Mouse (Mus musculus) embryonic facial prominence, embryonic 14.5 days (tissue): Measurements from ENCODE around the gene Rhbdd3. TPM values are rescaled to one million over a fixed set of nuclear protein-coding genes. Genes with fewer than 3 reads are reported as not detected.

Experiments used
- ATAC-seq: fragments of 200-750 bp; cut with Nextera tagmentation; 2 replicates; pipeline ENCODE4 v1.8.0; 2017; ENCODE audit warnings: low read depth, moderate number of reproducible peaks, moderate TSS enrichment
- DNase-seq: peaks from one replicate; pipeline ENCODE4 v3.0.0-alpha.2; 2015; ENCODE audit warnings: low spot score
- H3K27ac ChIP-seq: fragments of 300-500 bp; sonication (generic); replicated peaks from 2 replicates; pipeline ENCODE4 v1.5.1; 2014; ENCODE audit warnings: low read depth, mild to moderate bottlenecking, low read length, moderate library complexity
- H3K27me3 ChIP-seq: fragments of 300-500 bp; sonication (generic); replicated peaks from 2 replicates; pipeline ENCODE4 v1.6.1; 2014; ENCODE audit warnings: low read length; ENCODE audit not compliant: control insufficient read depth, insufficient read depth
- H3K36me3 ChIP-seq: fragments of 300-500 bp; sonication (generic); 2 replicates; pipeline ENCODE4 v1.6.1; 2014; ENCODE audit warnings: low read length, mixed read lengths; ENCODE audit not compliant: control insufficient read depth, insufficient read depth
- H3K4me1 ChIP-seq: fragments of 300-500 bp; sonication (generic); 2 replicates; pipeline ENCODE4 v1.6.1; 2014; ENCODE audit warnings: antibody characterized with exemption, low read length; ENCODE audit not compliant: control insufficient read depth, insufficient read depth
- H3K4me2 ChIP-seq: fragments of 300-500 bp; sonication (generic); 2 replicates; pipeline ENCODE4 v1.6.1; 2014; ENCODE audit warnings: low read depth, mild to moderate bottlenecking, low read length, moderate library complexity, mixed read lengths
- H3K4me3 ChIP-seq: fragments of 300-500 bp; sonication (generic); 2 replicates; pipeline ENCODE4 v1.5.1; 2014; ENCODE audit warnings: low read depth, mild to moderate bottlenecking, low read length
- H3K9ac ChIP-seq: fragments of 300-500 bp; sonication (generic); 2 replicates; pipeline ENCODE4 v1.6.1; 2014; ENCODE audit warnings: low read depth, mild to moderate bottlenecking, low read length, moderate library complexity, mixed read lengths
- H3K9me3 ChIP-seq: fragments of 300-500 bp; sonication (generic); 2 replicates; pipeline ENCODE4 v1.6.1; 2016; ENCODE audit warnings: low read length; ENCODE audit not compliant: control insufficient read depth
- WGBS: fragments of 180-500 bp; shearing (Covaris S2); extraction: QIAGEN DNeasy Blood & Tissue Kit; methylation state at CpG from one replicate; pipeline ENCODE4 v1.1.7; 2014; 5-methylcytosine and 5-hydroxymethylcytosine counted together
- polyA plus RNA-seq: library from polyadenylated mRNA; unstranded; fragments of >200 nt; fragmentation: Nextera tagmentation; extraction: Ambion mirVana; gene quantifications from 2 replicates; pipeline ENCODE4 v1.2.1, GENCODE M21; 2014

Gene Rhbdd3
- polyA plus RNA-seq, result 21.8 and 26.5 TPM in 2 replicates

DNA sequence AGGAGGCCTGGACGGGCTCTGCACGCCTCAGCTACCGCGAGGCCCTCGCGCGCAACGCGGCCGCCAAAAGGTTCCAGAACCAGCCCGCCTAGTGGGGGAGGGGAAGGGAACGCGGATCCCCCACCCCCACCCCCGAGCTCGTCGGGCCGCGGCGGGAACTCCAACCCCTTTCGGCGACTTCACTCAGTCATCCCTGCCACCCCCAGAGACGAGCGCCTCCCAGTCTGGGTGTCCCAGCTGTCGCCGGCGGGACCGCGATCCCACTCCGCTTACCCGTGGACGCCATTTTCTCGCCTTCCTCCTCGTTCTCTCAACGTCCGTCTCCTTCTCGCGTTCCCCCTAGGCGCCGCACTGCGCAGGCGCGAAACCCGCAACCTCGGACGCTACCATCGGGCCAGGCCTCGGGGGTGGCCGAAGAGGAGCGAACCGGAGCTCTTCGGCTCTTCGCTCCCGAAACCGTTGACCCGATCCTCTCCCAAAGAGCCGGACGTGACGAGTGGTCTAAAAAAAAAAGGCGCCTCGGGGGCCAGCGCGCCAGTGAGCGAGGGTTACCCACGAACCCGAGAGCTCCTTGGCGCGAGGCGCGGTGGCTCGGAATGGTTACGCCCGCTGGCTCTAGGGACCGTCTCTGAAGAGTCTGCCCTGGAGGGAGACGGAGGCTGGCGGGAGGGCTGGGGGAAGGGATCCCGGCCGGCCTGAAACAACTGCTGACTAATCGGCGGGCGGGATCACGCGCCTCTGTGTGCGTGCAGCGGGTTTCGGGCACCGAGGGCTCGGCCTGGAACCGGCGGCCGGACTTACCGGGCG, at the start of gene Rhbdd3, which contains the start of gene Ewsr1:
TSS of gene Rhbdd3 (plus strand) at position 191 of the 807 bp plus-strand sequence.
TSS of gene Ewsr1 (minus strand) at position 531 of the 807 bp plus-strand sequence.
- ATAC-seq (peak; percentile 91), DNase-seq (peak; percentile 97)
- Histone ChIP-seq H3K27me3 (no peaks in the 10 kb centered on the region), H3K4me1 (peaks cover 20% of the 10 kb centered on the region), H3K4me3 (peak within 1 kb of the TSS; percentile 91), H3K9ac (peak within 1 kb of the TSS; percentile 98), H3K36me3 (0 out of 2 replicates have a peak, but pooled peaks cover 6% of the 10 kb centered on the region), H3K9me3 (no peaks in the 10 kb centered on the region), H3K4me2 (peak within 1 kb of the TSS; percentile 88), H3K27ac (peak within 1 kb of the TSS; percentile 98)
- under 1% methylated on average over 52 of the region's 92 CpGs for WGBS

- Histone ChIP-seq H3K4me1 (no peaks in the 10 kb centered on the region), H3K9ac (no peak overlapping the region), H3K27me3 (peaks cover 14% of the 10 kb centered on the region), H3K36me3 (no peaks in the 10 kb centered on the region), H3K27ac (no peak overlapping the region), H3K4me3 (no peak overlapping the region), H3K9me3 (no peaks in the 10 kb centered on the region), H3K4me2 (no peak overlapping the region)
- ATAC-seq (no peak), DNase-seq (no peak)
- 60% methylated on average over 10 of the region's 10 CpGs for WGBS
Observed at GRCm38 (mm10) chr11:5051629-5052028, 47.1 kb upstream of the Rhbdd3 start.

DNA sequence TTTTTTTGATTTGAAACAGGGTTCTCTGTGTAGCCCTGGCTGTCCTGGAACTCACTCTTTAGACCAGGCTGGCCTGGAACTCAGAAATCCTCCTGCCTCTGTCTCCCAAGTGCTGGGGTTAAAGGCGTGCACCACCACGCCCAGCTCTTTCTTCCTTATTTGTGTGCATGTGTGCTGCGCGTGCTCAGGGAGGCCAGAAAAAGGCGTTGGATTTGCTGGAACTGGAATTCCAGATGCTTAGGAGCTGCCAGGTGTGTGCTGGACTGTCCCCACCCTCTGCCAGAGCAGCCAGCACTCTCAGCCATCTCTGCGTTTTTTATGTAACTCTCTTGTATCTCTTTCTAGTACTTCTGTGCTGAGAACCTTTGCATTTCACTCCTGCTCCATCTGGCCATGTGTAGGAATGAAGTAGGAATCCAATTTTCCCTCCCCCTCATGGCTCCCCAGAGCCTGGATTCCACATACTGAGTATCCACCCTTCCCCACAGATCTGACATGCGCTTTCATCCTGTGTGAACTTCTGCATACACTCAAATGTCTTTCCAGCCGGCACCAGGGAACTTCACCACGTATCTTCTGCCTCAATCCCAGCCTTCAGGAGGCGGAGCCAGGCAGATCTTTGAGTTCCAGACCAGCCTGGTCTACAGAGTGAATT, 46.4 kb upstream of the Rhbdd3 start:
- DNase-seq, result no peak
- Histone ChIP-seq H3K27me3 (peaks cover 21% of the 10 kb centered on the region), H3K4me2 (no peak overlapping the region), H3K9me3 (no peaks in the 10 kb centered on the region), H3K4me3 (no peak overlapping the region), H3K36me3 (no peaks in the 10 kb centered on the region), H3K4me1 (no peaks in the 10 kb centered on the region), H3K27ac (no peak overlapping the region), H3K9ac (no peak overlapping the region)
- 67% methylated on average over 10 of the region's 10 CpGs for WGBS
- ATAC-seq, result no peak

DNA sequence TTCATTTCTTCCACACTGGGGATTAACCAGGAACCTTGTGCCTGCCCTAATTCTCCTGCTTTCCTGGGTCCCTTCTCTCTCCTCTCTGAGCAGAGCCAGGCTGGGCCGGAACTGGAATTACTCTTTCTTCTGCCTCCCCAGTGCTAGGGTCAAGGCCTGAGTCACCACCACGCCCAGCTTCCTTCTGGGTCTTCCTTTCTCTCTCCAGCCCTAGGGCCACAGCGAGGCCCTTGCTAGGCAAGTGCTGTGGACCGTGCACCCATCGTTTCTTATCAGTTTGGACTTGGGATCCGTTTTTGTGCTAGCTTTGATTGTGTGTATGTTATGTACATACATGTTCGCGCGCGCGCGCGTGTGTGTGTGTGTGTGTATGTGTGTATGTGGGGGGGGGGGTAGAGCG, 44.6 kb upstream of the Rhbdd3 start:
- peaks cover 38% of the 10 kb centered on the region for H3K27me3 ChIP-seq
- H3K4me3 ChIP-seq, result no peak overlapping the region
- no peaks in the 10 kb centered on the region for H3K9me3 ChIP-seq
- no peak overlapping the region for H3K4me2 ChIP-seq
- no peak overlapping the region for H3K9ac ChIP-seq
- DNase-seq (no peak), ATAC-seq (no peak)
- WGBS, result 91% methylated on average over 14 of the region's 14 CpGs
- 0 out of 2 replicates have a peak, but pooled peaks cover 2% of the 10 kb centered on the region for H3K4me1 ChIP-seq
- H3K27ac ChIP-seq, result no peak overlapping the region
- H3K36me3 ChIP-seq, result no peaks in the 10 kb centered on the region

- Histone ChIP-seq H3K36me3 (no peaks in the 10 kb centered on the region), H3K9ac (no peak overlapping the region), H3K4me3 (no peak overlapping the region), H3K4me2 (no peak overlapping the region), H3K9me3 (no peaks in the 10 kb centered on the region), H3K27me3 (peaks cover 45% of the 10 kb centered on the region), H3K27ac (no peak overlapping the region), H3K4me1 (0 out of 2 replicates have a peak, but pooled peaks cover 2% of the 10 kb centered on the region)
- WGBS, result 67% methylated on average over 6 of the region's 6 CpGs
- ATAC-seq (no peak), DNase-seq (no peak)
Observed at GRCm38 (mm10) chr11:5054874-5055273, 43.9 kb upstream of the Rhbdd3 start.

DNA sequence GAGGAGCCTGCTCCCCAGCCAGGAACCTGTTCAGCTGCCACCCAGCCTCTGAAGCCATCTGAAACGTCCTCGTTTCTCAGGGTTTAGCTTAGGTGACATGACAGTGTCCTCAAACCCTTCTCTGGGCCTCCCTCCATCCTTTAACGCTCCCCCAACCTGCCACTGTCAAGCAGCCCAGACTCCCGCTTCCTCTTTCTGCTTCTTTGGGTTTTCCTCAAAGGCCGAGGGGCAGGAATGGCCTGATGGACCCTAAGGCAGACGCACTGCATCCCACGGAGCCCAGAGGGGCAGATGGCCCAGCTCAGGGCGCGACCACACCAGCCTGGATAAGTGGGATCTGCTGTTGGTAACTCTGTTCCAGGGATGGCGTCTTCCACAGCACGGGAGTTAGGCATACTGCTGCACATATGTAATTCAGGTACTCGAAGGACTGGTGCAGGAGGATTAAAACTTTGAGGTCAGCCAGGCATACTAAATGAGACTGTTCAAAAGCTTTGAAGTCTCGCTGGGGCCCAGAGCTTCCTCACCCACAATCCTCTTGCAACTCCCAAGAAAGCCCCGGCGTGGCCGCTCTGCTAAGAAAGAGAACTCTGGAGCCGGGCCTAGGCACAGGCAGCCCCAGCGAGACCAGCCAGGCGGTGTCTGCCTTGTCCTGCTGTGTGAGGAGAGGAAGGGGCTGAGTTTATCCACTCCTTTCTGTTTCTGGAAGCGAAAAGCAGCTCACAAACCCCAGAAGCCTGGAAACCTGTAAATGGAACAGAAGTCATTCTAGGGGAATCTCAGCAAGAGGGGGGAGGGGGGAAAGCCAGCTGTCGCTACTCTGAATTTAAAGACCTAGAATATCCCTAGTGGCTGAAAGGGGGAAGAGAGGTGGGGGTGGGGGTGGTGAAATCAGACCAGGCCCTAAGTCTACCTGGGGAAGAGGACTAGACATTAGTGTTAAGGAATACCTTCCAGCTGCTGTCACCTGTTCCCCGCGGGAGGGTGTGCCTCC, 42.5 kb upstream of the Rhbdd3 start:
- DNase-seq (no peak), ATAC-seq (no peak)
- Histone ChIP-seq H3K36me3 (peaks cover 9% of the 10 kb centered on the region; the same call in 1 of the 2 replicates), H3K4me1 (peaks cover 5% of the 10 kb centered on the region), H3K9ac (0 out of 2 replicates have a peak overlapping the region, but pooled peaks have one; percentile 25), H3K9me3 (no peaks in the 10 kb centered on the region), H3K4me3 (no peak overlapping the region), H3K4me2 (no peak overlapping the region), H3K27me3 (peaks cover 59% of the 10 kb centered on the region), H3K27ac (no peak overlapping the region)
- 32% methylated on average over 23 of the region's 23 CpGs for WGBS

DNA sequence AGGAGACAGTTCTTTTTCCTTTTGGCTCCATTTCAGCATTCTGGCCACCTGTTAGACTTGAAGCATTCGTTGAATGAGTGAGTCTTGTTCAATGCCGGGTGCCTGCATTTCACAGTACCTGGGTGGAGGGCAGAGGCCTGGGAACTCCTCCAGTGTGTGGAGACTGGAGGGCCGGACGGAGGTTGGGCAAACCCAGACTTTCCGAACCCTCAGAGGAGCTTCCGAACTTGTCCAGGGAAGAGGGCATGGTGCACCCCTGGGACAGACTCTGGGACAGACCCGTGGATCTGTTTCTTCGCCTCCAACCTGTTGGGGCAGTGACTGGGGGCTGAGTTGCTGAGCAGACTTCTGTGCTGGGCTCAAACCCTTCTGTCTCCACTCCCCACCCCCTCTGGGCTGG, 41.7 kb upstream of the Rhbdd3 start:
- Histone ChIP-seq H3K4me1 (peaks cover 9% of the 10 kb centered on the region), H3K4me3 (no peak overlapping the region), H3K27me3 (peaks cover 67% of the 10 kb centered on the region), H3K9ac (no peak overlapping the region), H3K36me3 (peaks cover 10% of the 10 kb centered on the region; the same call in 1 of the 2 replicates), H3K27ac (no peak overlapping the region), H3K9me3 (no peaks in the 10 kb centered on the region), H3K4me2 (no peak overlapping the region)
- WGBS, result 48% methylated on average over 8 of the region's 8 CpGs
- ATAC-seq (no peak), DNase-seq (no peak)

DNA sequence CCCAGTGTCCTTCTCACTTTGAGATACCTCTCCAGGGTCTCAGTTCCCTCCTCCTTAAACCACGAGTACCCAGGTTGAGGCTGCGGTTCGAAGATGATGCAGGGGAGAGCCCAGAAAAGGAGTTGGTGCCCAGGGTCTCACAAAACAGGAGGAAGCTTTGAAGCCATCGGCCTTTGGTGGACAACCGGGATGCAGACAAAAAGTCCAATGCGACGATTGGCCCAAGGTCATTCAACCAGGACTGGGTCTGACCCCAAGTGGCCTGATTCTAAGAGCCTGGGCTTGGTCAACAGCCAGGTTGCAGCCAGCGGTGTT, 41.2 kb upstream of the Rhbdd3 start:
- H3K27me3 ChIP-seq, result peaks cover 71% of the 10 kb centered on the region
- H3K4me2 ChIP-seq, result peak overlapping the region; percentile 93
- 23% methylated on average over 8 of the region's 8 CpGs for WGBS
- no peak for ATAC-seq
- peak overlapping the region; percentile 63 for H3K9ac ChIP-seq
- H3K4me3 ChIP-seq, result peak overlapping the region; percentile 53
- H3K9me3 ChIP-seq, result no peaks in the 10 kb centered on the region
- no peak for DNase-seq
- H3K36me3 ChIP-seq, result peaks cover 10% of the 10 kb centered on the region; the same call in 1 of the 2 replicates
- no peak overlapping the region for H3K27ac ChIP-seq
- H3K4me1 ChIP-seq, result peaks cover 9% of the 10 kb centered on the region
